Mouse (Mus musculus) small intestine, adult 2 months (tissue): ENCODE data around the gene Zfp219.

ENCODE experiments used
- CTCF ChIP-seq: fragments of 200-500 bp; IDR thresholded peaks from 2 replicates; pipeline ENCODE4 v1.5.1; 2012; ENCODE audit warnings: low read depth, mild to moderate bottlenecking, control low read depth, inconsistent platforms, low read length, moderate library complexity, mixed read lengths; ENCODE audit not compliant: insufficient replicate concordance, insufficient read length; ENCODE audit errors: extremely low read depth
- POLR2A ChIP-seq: fragments of 200-500 bp; IDR thresholded peaks from 2 replicates; pipeline ENCODE4 v1.6.1; 2012; ENCODE audit warnings: low read depth, mild to moderate bottlenecking, control low read depth, inconsistent platforms, low read length, moderate library complexity

GRCm38 (mm10) chr14:52009841-52010240 is 10.7 kb downstream of the Zfp219 start:
- TF ChIP-seq POLR2A, result no peak
- no peak for TF ChIP-seq CTCF
